Mouse (Mus musculus) olfactory bulb, adult 2 months (tissue): ENCODE data around the gene Dpf3. TPM values are rescaled to one million over a fixed set of nuclear protein-coding genes. Genes with fewer than 3 reads are reported as not detected.

Experiments
- H3K27ac ChIP-seq: fragments of 200-500 bp; 2 replicates; pipeline ENCODE4 v1.5.1; 2012; ENCODE audit warnings: low read depth, low read length; ENCODE audit not compliant: insufficient read depth
- H3K4me1 ChIP-seq: fragments of 200-500 bp; 2 replicates; pipeline ENCODE4 v1.6.1; 2012; ENCODE audit warnings: low read length; ENCODE audit not compliant: control insufficient read depth, insufficient read depth
- H3K4me3 ChIP-seq: fragments of 200-500 bp; 2 replicates; pipeline ENCODE4 v1.5.1; 2012; ENCODE audit warnings: mild to moderate bottlenecking, low read depth, low read length, moderate library complexity; ENCODE audit not compliant: insufficient read depth
- CTCF ChIP-seq: fragments of 200-500 bp; IDR thresholded peaks from 2 replicates; pipeline ENCODE4 v1.5.1; 2012; ENCODE audit warnings: low read depth, mild to moderate bottlenecking, low read length, moderate library complexity; ENCODE audit not compliant: insufficient read depth
- POLR2A ChIP-seq: fragments of 200-500 bp; IDR thresholded peaks from 2 replicates; pipeline ENCODE4 v1.6.1; 2012; ENCODE audit warnings: mild to moderate bottlenecking, low read depth, low read length, moderate library complexity; ENCODE audit not compliant: insufficient read depth
- WGBS: fragments of 180-500 bp; shearing (Covaris S2); methylation state at CpG from one replicate; pipeline ENCODE4 v1.1.7; 2018; 5-methylcytosine and 5-hydroxymethylcytosine counted together
- polyA plus RNA-seq: library from polyadenylated mRNA; stranded (reverse); fragments of >200 nt; gene quantifications from 2 replicates; pipeline ENCODE4 v1.2.4, GENCODE M21; 2012; ENCODE audit warnings: low replicate concordance; ENCODE audit not compliant: missing spikeins, insufficient read depth, insufficient read length

Dpf3 gene
- polyA plus RNA-seq, 1 experiment = not detected

DNA sequence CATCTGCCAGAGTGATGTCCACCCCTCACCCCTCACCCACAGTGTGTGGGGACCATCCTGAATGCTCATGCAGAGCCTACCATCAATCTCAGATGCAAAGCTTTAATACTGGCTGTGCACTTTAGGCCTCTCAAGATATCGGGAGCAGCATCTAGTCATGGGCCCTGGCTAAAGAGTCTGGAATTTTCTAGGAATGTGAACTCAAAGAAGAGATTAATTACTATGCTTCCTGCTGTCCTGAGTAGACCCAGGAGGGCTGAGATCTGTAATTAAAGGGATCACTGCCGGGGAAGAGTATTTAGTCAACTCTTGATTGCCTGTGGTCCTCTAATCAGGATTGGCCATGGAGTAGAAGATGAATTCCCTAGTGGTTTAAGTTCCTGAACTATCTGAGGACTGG lies 252.5 kb downstream of the Dpf3 start:
- TF ChIP-seq POLR2A (no peak), CTCF (no peak)
- 59% methylated on average over 2 of the region's 2 CpGs for WGBS
- no peak overlapping the region for H3K4me3 ChIP-seq
- H3K27ac ChIP-seq = no peak overlapping the region
- H3K4me1 ChIP-seq = no peaks in the 10 kb centered on the region

DNA sequence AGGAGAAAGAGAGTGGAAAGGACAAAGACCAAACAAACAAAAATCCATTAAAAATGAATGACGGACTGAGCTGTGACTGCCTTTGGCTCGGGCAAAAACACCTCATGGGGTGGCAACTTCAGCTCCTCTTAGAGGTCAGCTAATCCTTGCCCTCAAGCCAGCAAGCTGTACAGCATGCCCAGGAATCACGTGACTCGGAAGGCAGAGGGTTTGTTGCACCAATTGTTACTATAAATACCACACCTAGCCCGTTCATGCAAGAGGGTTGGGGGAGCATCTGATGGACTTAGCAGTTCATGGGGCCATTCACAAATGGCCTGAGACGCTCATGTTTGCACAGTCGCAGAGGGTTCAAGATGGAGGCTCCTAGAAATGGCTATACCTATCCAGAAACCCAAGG lies 253.9 kb downstream of the Dpf3 start:
- 61% methylated on average over 7 of the region's 7 CpGs for WGBS
- no peak overlapping the region for H3K4me3 ChIP-seq
- H3K27ac ChIP-seq = no peak overlapping the region
- no peaks in the 10 kb centered on the region for H3K4me1 ChIP-seq
- TF ChIP-seq CTCF = no peak
- TF ChIP-seq POLR2A = no peak

DNA sequence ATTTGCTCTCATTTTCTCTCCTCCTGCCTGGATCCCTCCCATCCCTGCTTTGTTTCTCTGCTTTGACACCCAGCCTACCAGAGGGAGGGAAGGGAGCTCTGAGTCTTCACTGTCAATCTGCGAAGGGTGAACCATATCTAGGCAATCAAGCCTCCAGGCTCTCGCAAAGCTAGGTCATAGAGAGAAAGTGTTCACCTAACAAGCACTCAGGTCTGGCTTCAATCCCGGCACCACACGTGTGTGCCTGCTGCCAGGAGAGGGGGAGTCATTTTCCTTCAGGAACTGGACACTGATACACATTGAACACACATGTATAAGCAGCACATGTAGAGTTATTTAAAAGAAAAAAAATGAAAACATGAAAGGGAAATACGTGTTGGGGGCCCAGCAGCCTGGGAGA lies 254.6 kb downstream of the Dpf3 start:
- no peaks in the 10 kb centered on the region for H3K4me1 ChIP-seq
- TF ChIP-seq CTCF = no peak
- no peak for TF ChIP-seq POLR2A
- WGBS = 75% methylated on average over 5 of the region's 5 CpGs
- no peak overlapping the region for H3K27ac ChIP-seq
- no peak overlapping the region for H3K4me3 ChIP-seq

DNA sequence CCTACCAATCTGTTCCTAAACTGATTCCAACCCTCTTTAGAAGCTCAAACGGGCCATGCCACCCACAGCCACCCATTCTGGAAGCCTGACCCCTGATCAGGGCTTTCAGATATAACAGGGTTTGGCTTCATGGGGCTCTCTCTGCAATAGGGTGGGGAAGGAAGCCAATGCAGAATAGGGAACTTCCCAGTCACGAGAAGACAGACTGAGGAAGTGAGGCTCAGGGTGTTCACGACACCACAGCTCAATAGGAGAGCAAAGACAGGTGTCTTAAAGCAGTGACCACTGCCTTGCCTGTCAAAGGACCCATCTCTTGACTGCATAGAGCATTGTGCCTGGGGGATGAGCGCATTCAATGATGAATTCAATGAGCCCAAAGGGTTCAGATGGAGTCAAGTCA lies 256.3 kb downstream of the Dpf3 start:
- TF ChIP-seq POLR2A = no peak
- no peak for TF ChIP-seq CTCF
- Histone ChIP-seq H3K4me3 (no peak overlapping the region), H3K27ac (no peak overlapping the region), H3K4me1 (no peaks in the 10 kb centered on the region)
- WGBS = 86% methylated on average over 4 of the region's 4 CpGs

DNA sequence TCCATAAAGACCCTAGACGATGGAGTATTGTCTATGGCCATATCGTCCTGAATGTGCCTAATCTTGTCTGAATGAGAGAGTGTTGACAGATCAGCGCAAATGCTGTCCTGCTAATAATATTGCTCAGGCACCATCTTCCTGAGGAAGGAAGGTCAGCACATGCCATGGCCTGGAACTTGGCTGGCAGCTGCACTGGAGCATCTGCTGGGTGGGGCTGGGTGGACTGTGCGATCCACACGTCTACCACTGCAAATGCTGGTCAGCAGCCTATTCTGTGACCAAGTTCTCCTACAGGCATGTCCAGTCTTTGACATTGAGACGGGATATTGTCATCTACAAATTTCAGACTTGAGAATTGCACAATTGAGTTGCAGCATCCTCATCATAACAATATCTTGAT lies 257.8 kb downstream of the Dpf3 start:
- 81% methylated on average over 6 of the region's 6 CpGs for WGBS
- no peak overlapping the region for H3K4me3 ChIP-seq
- TF ChIP-seq CTCF = no peak
- no peak for TF ChIP-seq POLR2A
- no peaks in the 10 kb centered on the region for H3K4me1 ChIP-seq
- H3K27ac ChIP-seq = no peak overlapping the region

DNA sequence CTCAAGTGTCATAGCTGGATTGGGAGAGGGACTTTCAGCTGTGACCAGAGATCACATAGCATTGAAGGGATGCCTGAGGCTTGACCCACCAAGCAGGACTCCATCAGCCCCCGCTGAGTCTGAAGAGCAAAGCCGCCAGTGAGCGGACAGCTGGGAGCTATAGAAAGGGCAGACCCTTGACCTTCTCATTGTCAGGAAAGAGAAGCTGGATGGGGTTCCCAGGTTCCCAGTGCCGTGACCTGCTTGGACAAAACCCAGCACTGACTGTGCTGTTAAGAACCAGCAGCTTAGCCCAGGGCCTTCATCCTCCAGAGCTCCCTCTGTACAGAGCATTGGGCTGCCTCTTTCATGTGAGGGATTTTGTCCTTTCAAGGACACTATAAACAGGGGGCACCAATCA lies 260.5 kb downstream of the Dpf3 start:
- no peak overlapping the region for H3K27ac ChIP-seq
- TF ChIP-seq CTCF = no peak
- TF ChIP-seq POLR2A = no peak
- no peak overlapping the region for H3K4me3 ChIP-seq
- WGBS = 90% methylated on average over 4 of the region's 4 CpGs
- H3K4me1 ChIP-seq = no peaks in the 10 kb centered on the region

DNA sequence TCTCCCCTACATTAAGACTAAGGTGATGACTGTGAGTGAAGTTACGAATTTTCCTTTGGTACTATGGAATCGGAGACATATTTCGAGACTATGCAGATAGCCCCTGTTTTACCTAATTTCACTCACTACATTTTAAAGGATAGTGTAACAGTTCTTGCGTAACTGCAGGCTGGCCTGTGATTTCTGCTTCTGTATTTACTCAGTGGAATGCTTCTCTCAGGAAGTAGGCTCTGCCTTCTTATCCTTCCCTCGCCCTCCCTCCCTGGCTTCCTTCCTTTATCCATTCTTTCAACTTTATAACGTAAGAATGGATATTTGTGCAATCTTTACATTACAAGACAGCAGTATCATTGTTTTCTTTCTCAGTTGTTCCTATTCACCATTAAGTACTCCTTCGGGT lies 266.6 kb downstream of the Dpf3 start:
- 80% methylated on average over 7 of the region's 7 CpGs for WGBS
- no peak overlapping the region for H3K4me3 ChIP-seq
- no peak overlapping the region for H3K27ac ChIP-seq
- TF ChIP-seq POLR2A = no peak
- no peak for TF ChIP-seq CTCF
- H3K4me1 ChIP-seq = no peaks in the 10 kb centered on the region

DNA sequence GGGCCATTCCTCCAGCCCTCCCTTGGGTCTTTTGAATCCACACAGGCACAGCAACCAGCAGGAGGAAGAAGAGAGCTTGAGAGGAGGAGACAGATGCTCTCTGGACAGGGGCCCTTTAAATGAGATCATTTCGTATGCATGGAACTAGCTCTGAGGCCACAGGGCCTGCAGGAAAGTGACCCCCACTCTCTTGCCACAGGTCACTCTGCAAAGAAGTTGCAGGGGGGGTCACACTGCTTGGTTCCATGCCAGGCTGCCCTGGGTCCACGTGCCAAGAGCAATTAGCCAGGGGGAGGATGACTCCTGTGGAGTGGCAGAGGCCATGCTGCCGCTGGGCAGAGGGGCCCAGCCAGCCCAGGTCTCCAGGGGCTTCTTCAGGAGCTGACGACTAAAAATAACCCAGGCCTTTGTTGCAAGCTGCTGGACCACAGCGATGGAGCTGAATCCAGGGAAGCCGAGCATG lies 273.6 kb downstream of the Dpf3 start:
- TF ChIP-seq CTCF = no peak
- TF ChIP-seq POLR2A = no peak
- peaks cover 16% of the 10 kb centered on the region for H3K4me1 ChIP-seq
- H3K27ac ChIP-seq = no peak overlapping the region
- 51% methylated on average over 6 of the region's 6 CpGs for WGBS
- no peak overlapping the region for H3K4me3 ChIP-seq

DNA sequence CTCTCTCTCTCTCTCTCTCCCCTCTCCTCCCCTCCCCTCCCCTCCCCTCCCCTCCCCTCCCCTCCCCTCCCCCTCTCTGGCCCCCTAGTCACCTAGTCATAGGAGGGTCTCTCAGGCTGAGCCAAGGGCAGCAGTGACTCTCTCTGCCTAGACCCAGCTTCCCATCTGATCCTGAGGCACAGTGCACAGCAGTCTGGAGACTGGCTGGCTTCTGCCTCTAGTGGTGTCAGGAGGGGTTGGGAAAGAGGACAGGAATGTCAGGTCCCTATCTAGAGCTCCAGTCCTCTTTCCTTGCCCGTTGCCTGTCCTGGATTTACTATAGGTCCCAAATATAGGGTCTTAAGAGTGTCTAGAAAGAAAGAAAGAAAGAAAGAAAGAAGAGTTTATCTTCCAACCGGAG lies 275.5 kb downstream of the Dpf3 start:
- Histone ChIP-seq H3K4me1 (peaks cover 26% of the 10 kb centered on the region), H3K27ac (no peak overlapping the region), H3K4me3 (no peak overlapping the region)
- WGBS = 86% methylated on average over 2 of the region's 2 CpGs
- TF ChIP-seq POLR2A = no peak
- TF ChIP-seq CTCF = no peak
